Mouse (Mus musculus) monocyte, adult 2 months (primary cell): ENCODE measurements around the gene Atcay.
"Not testable (repeated sequence)": the region's sequence is repeated elsewhere in the genome, so short reads cannot be mapped to it uniquely, and the experiment has no call there.

Experiments
- DNase-seq, 2 experiments: peaks; one replicate each; pipeline ENCODE4 v3.0.0; 2022; ENCODE audit warnings: low spot score in 2 of 2, low read depth in 1 of 2

The Atcay gene

GRCm38 (mm10) chr10:81244146-81244545, 13.5 kb upstream of the Atcay start:
- DNase-seq = no peak

GRCm38 (mm10) chr10:81242021-81242420, 11.4 kb upstream of the Atcay start:
- DNase-seq = no peak

- DNase-seq = no peak
Measured at GRCm38 (mm10) chr10:81240876-81241275, 10.2 kb upstream of the Atcay start.

GRCm38 (mm10) chr10:81238618-81239017, 8.0 kb upstream of the Atcay start:
- DNase-seq = no peak

- no peak for DNase-seq
Measured at GRCm38 (mm10) chr10:81236471-81237268, 6.0 kb upstream of the Atcay start.

GRCm38 (mm10) chr10:81234206-81234605, 3.6 kb upstream of the Atcay start:
- DNase-seq = no peak

GRCm38 (mm10) chr10:81233226-81233585, 2.6 kb upstream of the Atcay start:
- DNase-seq = no peak

GRCm38 (mm10) chr10:81232580-81233225, 2.1 kb upstream of the Atcay start, which contains the start of gene Zfr2:
TSS of gene Zfr2 (plus strand) at chr10:81233155.
- DNase-seq = peak; percentile 65 to 80

- DNase-seq = no peak
Measured at GRCm38 (mm10) chr10:81231436-81231835, 803 bp upstream of the Atcay start.

- DNase-seq = no peak
Measured at GRCm38 (mm10) chr10:81229735-81230437, 747 bp downstream of the Atcay start.

GRCm38 (mm10) chr10:81223731-81224130, 6.9 kb downstream of the Atcay start:
- DNase-seq = not testable (repeated sequence)

- no peak for DNase-seq
Measured at GRCm38 (mm10) chr10:81221402-81222015, 9.1 kb downstream of the Atcay start.

GRCm38 (mm10) chr10:81217964-81218363, 12.7 kb downstream of the Atcay start:
- DNase-seq = peak in 1 of 2 experiments; percentile 54

GRCm38 (mm10) chr10:81217267-81217666, 13.4 kb downstream of the Atcay start:
- not testable (repeated sequence) for DNase-seq

- DNase-seq = no peak
Measured at GRCm38 (mm10) chr10:81216810-81217209, 13.8 kb downstream of the Atcay start.

- no peak for DNase-seq
Measured at GRCm38 (mm10) chr10:81216260-81216659, 14.4 kb downstream of the Atcay start.

GRCm38 (mm10) chr10:81210154-81210553, 20.5 kb downstream of the Atcay start:
- no peak for DNase-seq

GRCm38 (mm10) chr10:81204137-81204536, 26.5 kb downstream of the Atcay start:
- DNase-seq = no peak

- DNase-seq = no peak
Measured at GRCm38 (mm10) chr10:81202978-81203720, 27.5 kb downstream of the Atcay start.

- no peak for DNase-seq
Measured at GRCm38 (mm10) chr10:81201807-81202758, 28.6 kb downstream of the Atcay start, which contains the start of gene Nmrk2. TSS of gene Nmrk2 (minus strand) at chr10:81202051.
